Mouse (Mus musculus) limb, embryonic 15.5 days (tissue): ENCODE measurements around the gene Scp2. TPM values are rescaled to one million over a fixed set of nuclear protein-coding genes. Genes with fewer than 3 reads are reported as not detected.

Experiments
- ATAC-seq: fragments of 200-750 bp; cut with Nextera tagmentation; 2 replicates; pipeline ENCODE4 v1.8.0; 2017; ENCODE audit warnings: low read depth, moderate TSS enrichment; ENCODE audit not compliant: insufficient number of reproducible peaks, low FRiP score, low TSS enrichment
- H3K27ac ChIP-seq: fragments of 300-500 bp; sonication (generic); 2 replicates; pipeline ENCODE4 v1.5.1; 2015; ENCODE audit warnings: moderate library complexity, mild to moderate bottlenecking, inconsistent platforms
- H3K27me3 ChIP-seq: fragments of 300-500 bp; sonication (generic); 2 replicates; pipeline ENCODE4 v1.6.1; 2015; ENCODE audit warnings: inconsistent platforms
- H3K36me3 ChIP-seq: fragments of 300-500 bp; sonication (generic); 2 replicates; pipeline ENCODE4 v1.6.1; 2015; ENCODE audit warnings: inconsistent platforms
- H3K4me1 ChIP-seq: fragments of 300-500 bp; sonication (generic); 2 replicates; pipeline ENCODE4 v1.6.1; 2015; ENCODE audit warnings: inconsistent platforms
- H3K4me2 ChIP-seq: fragments of 300-500 bp; sonication (generic); 2 replicates; pipeline ENCODE4 v1.6.1; 2015; ENCODE audit warnings: mild to moderate bottlenecking, inconsistent platforms
- H3K4me3 ChIP-seq: fragments of 300-500 bp; sonication (generic); 2 replicates; pipeline ENCODE4 v1.5.1; 2015; ENCODE audit warnings: mild to moderate bottlenecking, inconsistent platforms
- H3K9ac ChIP-seq: fragments of 300-500 bp; sonication (generic); 2 replicates; pipeline ENCODE4 v1.6.1; 2015; ENCODE audit warnings: inconsistent platforms
- H3K9me3 ChIP-seq: fragments of 300-500 bp; sonication (generic); 2 replicates; pipeline ENCODE4 v1.6.1; 2016; ENCODE audit warnings: inconsistent platforms
- WGBS: fragments of 180-500 bp; shearing (Covaris S2); methylation state at CpG from one replicate; pipeline ENCODE4 v1.1.7; 2015; 5-methylcytosine and 5-hydroxymethylcytosine counted together
- polyA plus RNA-seq: library from polyadenylated mRNA; unstranded; fragments of >200 nt; fragmentation: Nextera tagmentation; extraction: Ambion mirVana; gene quantifications from 2 replicates; pipeline ENCODE4 v1.2.1, GENCODE M21; 2015

Scp2 gene
- polyA plus RNA-seq, 1 experiment from 2014 or later, result 225 TPM

GRCm38 (mm10) chr4:108055873-108056272 lies 88.9 kb downstream of the Scp2 start:
- WGBS, result 88% methylated on average over 10 of the region's 10 CpGs
- peaks cover 70% of the 10 kb centered on the region for H3K36me3 ChIP-seq

GRCm38 (mm10) chr4:108052673-108053072 lies 92.1 kb downstream of the Scp2 start:
- WGBS, result 87% methylated on average over 8 of the region's 8 CpGs
- ATAC-seq, result no peak

More at GRCm38 (mm10) chr4:108055873-108056272, 88.9 kb downstream of the Scp2 start:
- H3K4me1 ChIP-seq, result no peaks in the 10 kb centered on the region
- ATAC-seq, result no peak
- H3K27ac ChIP-seq, result no peak overlapping the region
- H3K4me3 ChIP-seq, result no peak overlapping the region
- H3K4me2 ChIP-seq, result no peak overlapping the region
- H3K9ac ChIP-seq, result no peak overlapping the region
- no peaks in the 10 kb centered on the region for H3K27me3 ChIP-seq
- no peaks in the 10 kb centered on the region for H3K9me3 ChIP-seq

GRCm38 (mm10) chr4:108051687-108052274 lies 93.0 kb downstream of the Scp2 start:
- H3K9me3 ChIP-seq, result no peaks in the 10 kb centered on the region
- no peak overlapping the region for H3K27ac ChIP-seq
- WGBS, result 81% methylated on average over 10 of the region's 10 CpGs
- no peaks in the 10 kb centered on the region for H3K27me3 ChIP-seq
- H3K4me3 ChIP-seq, result no peak overlapping the region
- H3K9ac ChIP-seq, result no peak overlapping the region
- peaks cover 78% of the 10 kb centered on the region for H3K36me3 ChIP-seq
- H3K4me2 ChIP-seq, result no peak overlapping the region
- no peak for ATAC-seq
- 0 out of 2 replicates have a peak, but pooled peaks cover under 1% of the 10 kb centered on the region for H3K4me1 ChIP-seq

More at GRCm38 (mm10) chr4:108052673-108053072, 92.1 kb downstream of the Scp2 start:
- peaks cover 72% of the 10 kb centered on the region for H3K36me3 ChIP-seq
- H3K27ac ChIP-seq, result no peak overlapping the region
- H3K4me1 ChIP-seq, result no peaks in the 10 kb centered on the region
- no peak overlapping the region for H3K9ac ChIP-seq
- H3K4me3 ChIP-seq, result no peak overlapping the region
- H3K27me3 ChIP-seq, result no peaks in the 10 kb centered on the region
- no peak overlapping the region for H3K4me2 ChIP-seq
- H3K9me3 ChIP-seq, result no peaks in the 10 kb centered on the region

- Histone ChIP-seq H3K4me2 (no peak overlapping the region), H3K9me3 (no peaks in the 10 kb centered on the region), H3K9ac (no peak overlapping the region), H3K4me1 (peaks cover 12% of the 10 kb centered on the region; the same call in 1 of the 2 replicates), H3K27me3 (no peaks in the 10 kb centered on the region), H3K27ac (peak overlapping the region; percentile 64), H3K36me3 (peaks cover 60% of the 10 kb centered on the region), H3K4me3 (no peak overlapping the region)
- 0 out of 2 replicates have a peak, but pooled peaks have one; percentile 28 for ATAC-seq
- 59% methylated on average over 8 of the region's 8 CpGs for WGBS
Measured at GRCm38 (mm10) chr4:108046136-108046535, 98.7 kb downstream of the Scp2 start.

GRCm38 (mm10) chr4:108045136-108046107 lies 99.4 kb downstream of the Scp2 start:
- ATAC-seq, result peak; percentile 84
- peaks cover 54% of the 10 kb centered on the region for H3K36me3 ChIP-seq
- H3K27ac ChIP-seq, result peak overlapping the region; percentile 64
- no peaks in the 10 kb centered on the region for H3K9me3 ChIP-seq
- no peak overlapping the region for H3K4me3 ChIP-seq
- peaks cover 12% of the 10 kb centered on the region; the same call in 1 of the 2 replicates for H3K4me1 ChIP-seq
- H3K4me2 ChIP-seq, result no peak overlapping the region
- H3K9ac ChIP-seq, result no peak overlapping the region
- 46% methylated on average over 19 of the region's 19 CpGs for WGBS
- H3K27me3 ChIP-seq, result no peaks in the 10 kb centered on the region

GRCm38 (mm10) chr4:108037027-108037426 lies 107.8 kb downstream of the Scp2 start:
- Histone ChIP-seq H3K4me3 (no peak overlapping the region), H3K9ac (no peak overlapping the region), H3K9me3 (no peaks in the 10 kb centered on the region), H3K4me2 (no peak overlapping the region), H3K4me1 (peaks cover 8% of the 10 kb centered on the region), H3K36me3 (peaks cover 4% of the 10 kb centered on the region; the same call in 1 of the 2 replicates), H3K27me3 (0 out of 2 replicates have a peak, but pooled peaks cover 3% of the 10 kb centered on the region), H3K27ac (no peak overlapping the region)
- WGBS, result 75% methylated on average over 8 of the region's 8 CpGs
- no peak for ATAC-seq

- H3K27ac ChIP-seq, result 0 out of 2 replicates have a peak overlapping the region, but pooled peaks have one; percentile 28
- ATAC-seq, result no peak
- no peak overlapping the region for H3K4me3 ChIP-seq
- no peak overlapping the region for H3K9ac ChIP-seq
- WGBS, result 76% methylated on average over 8 of the region's 8 CpGs
- H3K36me3 ChIP-seq, result no peaks in the 10 kb centered on the region
- H3K4me2 ChIP-seq, result no peak overlapping the region
- no peaks in the 10 kb centered on the region for H3K9me3 ChIP-seq
- peaks cover 26% of the 10 kb centered on the region for H3K27me3 ChIP-seq
- H3K4me1 ChIP-seq, result peaks cover 24% of the 10 kb centered on the region
Measured at GRCm38 (mm10) chr4:108033041-108033764, 111.6 kb downstream of the Scp2 start.

GRCm38 (mm10) chr4:108032352-108032849 lies 112.4 kb downstream of the Scp2 start:
- WGBS, result 16% methylated on average over 11 of the region's 11 CpGs
- peak; percentile 22; the same call in 1 of the 2 replicates for ATAC-seq
- peak overlapping the region; percentile 59 for H3K27ac ChIP-seq
- peaks cover 24% of the 10 kb centered on the region for H3K4me1 ChIP-seq
- peak overlapping the region; percentile 61 for H3K4me3 ChIP-seq
- H3K9me3 ChIP-seq, result no peaks in the 10 kb centered on the region
- H3K27me3 ChIP-seq, result peaks cover 26% of the 10 kb centered on the region
- H3K36me3 ChIP-seq, result no peaks in the 10 kb centered on the region
- peak overlapping the region; percentile 96 for H3K4me2 ChIP-seq
- H3K9ac ChIP-seq, result peak overlapping the region; percentile 51

- under 1% methylated on average over 81 of the region's 86 CpGs for WGBS
- Histone ChIP-seq H3K36me3 (no peaks in the 10 kb centered on the region), H3K9me3 (no peaks in the 10 kb centered on the region), H3K27ac (peak overlapping the region; percentile 59), H3K27me3 (peaks cover 26% of the 10 kb centered on the region), H3K4me2 (peak overlapping the region; percentile 96), H3K4me3 (peak overlapping the region; percentile 61), H3K4me1 (peaks cover 24% of the 10 kb centered on the region), H3K9ac (peak overlapping the region; percentile 51)
- ATAC-seq, result peak; percentile 26; the same call in 1 of the 2 replicates
Measured at GRCm38 (mm10) chr4:108031502-108032351, 113.1 kb downstream of the Scp2 start.

- Histone ChIP-seq H3K36me3 (no peaks in the 10 kb centered on the region), H3K27ac (no peak overlapping the region), H3K9me3 (no peaks in the 10 kb centered on the region), H3K9ac (peak overlapping the region; percentile 51; the same call in 1 of the 2 replicates), H3K4me3 (peak overlapping the region; percentile 61), H3K4me1 (peaks cover 24% of the 10 kb centered on the region), H3K27me3 (peaks cover 26% of the 10 kb centered on the region), H3K4me2 (peak overlapping the region; percentile 96)
- 0 out of 2 replicates have a peak, but pooled peaks have one; percentile 11 for ATAC-seq
- 6% methylated on average over 22 of the region's 22 CpGs for WGBS
Measured at GRCm38 (mm10) chr4:108030888-108031501, 113.8 kb downstream of the Scp2 start.
